Mouse (Mus musculus): Measurements from ENCODE around the gene Fbxl13. TPM values are rescaled to one million over a fixed set of nuclear protein-coding genes. Genes with fewer than 3 reads are reported as not detected.

The Fbxl13 gene
- total and polyA plus RNA-seq, 3 experiments, result 0.14 to 0.30 (median 0.19) TPM

DNA sequence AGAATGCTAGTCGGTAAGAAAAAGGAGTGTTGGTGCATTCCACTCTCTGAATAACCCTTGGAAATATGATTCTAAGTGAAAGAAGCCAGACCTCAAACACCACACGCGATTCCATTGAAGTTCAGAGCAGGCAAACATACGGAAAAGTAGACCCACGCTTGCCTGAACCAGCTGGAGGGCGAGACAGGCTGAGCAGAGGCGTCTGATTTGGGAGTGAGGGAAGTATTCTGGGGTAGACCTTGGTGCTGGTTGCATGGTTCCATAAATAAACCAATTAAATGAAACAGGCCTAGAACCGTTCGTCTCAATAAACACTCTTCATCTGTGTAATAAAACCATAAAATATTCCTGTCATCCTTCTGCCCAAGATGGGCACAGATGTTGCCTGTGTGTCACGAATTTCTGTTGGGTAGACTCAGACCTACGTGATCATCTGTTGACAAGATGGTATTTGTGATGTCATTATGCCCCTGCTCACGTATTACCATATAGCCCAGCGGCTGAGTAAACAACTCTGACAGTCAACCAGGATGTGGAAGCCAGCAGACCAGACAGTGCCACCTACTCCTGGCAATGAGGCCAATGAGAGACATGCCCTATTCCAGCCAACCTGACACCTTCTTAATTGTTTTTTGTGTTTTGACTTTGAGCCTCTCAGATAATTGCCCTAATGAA is 142.4 kb downstream of the Fbxl13 start:
- Histone ChIP-seq H3K9me3 (replicated peaks; ENCODE audit: low read length) (no peaks in the 10 kb centered on the region), H3K4me3 (replicated peaks in 1 of 3; ENCODE audit: low read depth in 2 of 3, low read length in 2 of 3, poor library complexity in 1 of 3) (no peak overlapping the region), H3K36me3 (replicated peaks in 1 of 2; ENCODE audit: control insufficient read depth in 1 of 2, insufficient read depth in 1 of 2, low read length in 1 of 2) (no peaks in the 10 kb centered on the region), H3K27me3 (replicated peaks) (no peaks in the 10 kb centered on the region), H3K27ac (ENCODE audit: insufficient read depth, low read depth) (no peak overlapping the region), H3K4me1 (ENCODE audit: control insufficient read depth in 1 of 2, insufficient read depth in 2 of 2) (peaks cover 9 to 30% of the 10 kb centered on the region in 2 experiments), H3K9ac (ENCODE audit: insufficient read depth, low read depth) (no peak overlapping the region), H3K79me2 (replicated peaks; ENCODE audit: control insufficient read depth, extremely low read depth, insufficient read depth, poor library complexity, severe bottlenecking) (no peaks in the 10 kb centered on the region), H3K4me2 (ENCODE audit: insufficient read depth, low read depth, poor library complexity, severe bottlenecking) (no peak overlapping the region)
- in situ Hi-C loops (cut with MboI; ENCODE audit: low pct_ligation_motif_present, low pct_unique_long_range_greater_than_20kb, low sequenced_read_pairs) (no loop called here), dilution Hi-C loops (cut with MboI; ENCODE audit: extremely low pct_ligation_motif_present, extremely low pct_unique_long_range_greater_than_20kb, low sequenced_read_pairs) (no loop called here)
- DNase-seq (ENCODE audit: extremely low read depth), result no peak
- TF ChIP-seq CHD2 (IDR thresholded peaks at IDR 0.05; ENCODE audit: low read length), result no peak

DNA sequence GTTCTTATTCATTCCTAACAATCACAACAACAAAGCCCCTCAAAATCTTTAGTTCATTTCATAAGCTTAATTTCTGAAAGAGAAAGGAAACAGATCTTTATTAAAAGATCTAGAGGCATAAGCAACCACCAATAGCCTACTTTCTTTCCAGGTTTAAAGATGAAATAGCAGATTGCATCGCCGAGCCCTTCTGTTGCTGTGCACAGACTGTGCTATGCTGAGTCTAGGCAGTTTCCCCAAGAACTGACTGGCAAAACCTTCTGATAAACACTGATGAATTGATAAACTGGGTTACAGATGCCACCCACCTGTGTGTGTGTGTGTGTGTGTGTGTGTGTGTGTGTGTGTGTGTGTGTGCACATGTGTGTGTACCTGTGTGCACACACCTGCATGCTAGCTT is 144.5 kb downstream of the Fbxl13 start:
- no peaks in the 10 kb centered on the region for H3K36me3 ChIP-seq (replicated peaks in 1 of 2; ENCODE audit: control insufficient read depth in 1 of 2, insufficient read depth in 1 of 2, low read length in 1 of 2)
- TF ChIP-seq MAFK (IDR thresholded peaks at IDR 0.05; ENCODE audit: insufficient replicate concordance, low read length) (no peak), CTCF (conservative IDR thresholded peaks at IDR 0.05 in 1 of 2, IDR thresholded peaks at IDR 0.05 in 1 of 2; ENCODE audit: low read depth in 2 of 2, low read length in 2 of 2) (no peak), ZMIZ1 (IDR thresholded peaks at IDR 0.05; ENCODE audit: low read depth, low read length) (no peak), USF2 (conservative IDR thresholded peaks at IDR 0.05; ENCODE audit: low read depth, low read length) (no peak), POLR2A (IDR thresholded peaks at IDR 0.05; ENCODE audit: low read depth, low read length) (no peak), JUN (IDR thresholded peaks at IDR 0.05; ENCODE audit: insufficient read depth, low read depth, low read length) (no peak), MXI1 (IDR thresholded peaks at IDR 0.05; ENCODE audit: low read depth, low read length) (no peak), MAZ (IDR thresholded peaks at IDR 0.05; ENCODE audit: low read depth, low read length) (no peak), CHD2 (IDR thresholded peaks at IDR 0.05; ENCODE audit: low read length) (no peak), NRF1 (IDR thresholded peaks at IDR 0.05; ENCODE audit: low read depth, low read length) (no peak), RCOR1 (conservative IDR thresholded peaks at IDR 0.05; ENCODE audit: low read depth, low read length) (no peak), MYC (IDR thresholded peaks at IDR 0.05; ENCODE audit: low read depth, low read length) (no peak), ETS1 (conservative IDR thresholded peaks at IDR 0.05; ENCODE audit: low read depth, low read length) (no peak)
- DNase-seq (ENCODE audit: extremely low read depth), result no peak
- no peak overlapping the region for H3K4me2 ChIP-seq (ENCODE audit: insufficient read depth, low read depth, poor library complexity, severe bottlenecking)
- no peaks in the 10 kb centered on the region for H3K9me3 ChIP-seq (replicated peaks; ENCODE audit: low read length)
- H3K9ac ChIP-seq (ENCODE audit: insufficient read depth, low read depth), result no peak overlapping the region
- no peak overlapping the region for H3K27ac ChIP-seq (ENCODE audit: insufficient read depth, low read depth)
- no peak overlapping the region for H3K4me3 ChIP-seq (replicated peaks in 1 of 3; ENCODE audit: low read depth in 2 of 3, low read length in 2 of 3, poor library complexity in 1 of 3)
- H3K79me2 ChIP-seq (replicated peaks; ENCODE audit: control insufficient read depth, extremely low read depth, insufficient read depth, poor library complexity, severe bottlenecking), result no peaks in the 10 kb centered on the region
- no peaks in the 10 kb centered on the region for H3K27me3 ChIP-seq (replicated peaks)
- dilution Hi-C loops (cut with MboI; ENCODE audit: extremely low pct_ligation_motif_present, extremely low pct_unique_long_range_greater_than_20kb, low sequenced_read_pairs) (no loop called here), in situ Hi-C loops (cut with MboI; ENCODE audit: low pct_ligation_motif_present, low pct_unique_long_range_greater_than_20kb, low sequenced_read_pairs) (no loop called here)
- H3K4me1 ChIP-seq (ENCODE audit: control insufficient read depth in 1 of 2, insufficient read depth in 2 of 2), result peaks cover 9 to 28% of the 10 kb centered on the region in 2 experiments

DNA sequence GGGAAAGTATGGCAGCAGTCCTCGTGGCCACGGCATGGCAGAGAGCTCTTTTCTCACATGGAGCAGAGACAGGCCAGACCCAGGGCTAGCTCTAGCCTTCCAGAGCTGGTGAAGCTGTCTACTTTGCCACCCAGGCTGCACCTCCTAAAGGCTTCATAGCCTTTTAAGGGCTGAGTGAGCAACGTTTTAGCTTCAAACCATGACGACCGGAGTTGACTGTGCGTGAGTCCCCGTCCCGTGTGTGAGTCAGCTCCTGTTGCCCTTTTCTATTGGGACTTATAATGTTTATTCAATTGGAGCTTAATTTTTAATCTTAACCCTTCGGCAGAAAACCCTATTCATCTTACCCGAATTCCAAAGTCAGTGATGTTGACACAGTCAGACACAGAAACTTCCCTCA is 145.3 kb downstream of the Fbxl13 start:
- H3K27me3 ChIP-seq (replicated peaks), result no peaks in the 10 kb centered on the region
- TF ChIP-seq EP300 (IDR thresholded peaks at IDR 0.05; ENCODE audit: low read length) (no peak), RCOR1 (conservative IDR thresholded peaks at IDR 0.05; ENCODE audit: low read depth, low read length) (no peak), MXI1 (IDR thresholded peaks at IDR 0.05; ENCODE audit: low read depth, low read length) (no peak), IRF4 (IDR thresholded peaks at IDR 0.05; ENCODE audit: low read depth, low read length) (no peak), NELFE (IDR thresholded peaks at IDR 0.05; ENCODE audit: low read depth, low read length) (no peak), ZMIZ1 (IDR thresholded peaks at IDR 0.05; ENCODE audit: low read depth, low read length) (no peak), ZKSCAN1 (IDR thresholded peaks at IDR 0.05; ENCODE audit: borderline replicate concordance, low read depth, low read length) (no peak), BHLHE40 (IDR thresholded peaks at IDR 0.05; ENCODE audit: low read depth, low read length) (no peak), SIN3A (IDR thresholded peaks at IDR 0.05; ENCODE audit: low read length) (no peak), MAZ (IDR thresholded peaks at IDR 0.05; ENCODE audit: low read depth, low read length) (no peak), ZNF384 (IDR thresholded peaks at IDR 0.05; ENCODE audit: low read depth, low read length) (no peak), CHD2 (IDR thresholded peaks at IDR 0.05; ENCODE audit: low read length) (no peak), PAX5 (IDR thresholded peaks at IDR 0.05; ENCODE audit: low read length) (no peak), TCF12 (IDR thresholded peaks at IDR 0.05; ENCODE audit: low read depth, low read length) (no peak), NRF1 (IDR thresholded peaks at IDR 0.05; ENCODE audit: low read depth, low read length) (no peak), CHD1 (IDR thresholded peaks at IDR 0.05; ENCODE audit: low read depth, low read length) (no peak), RAD21 (IDR thresholded peaks at IDR 0.05; ENCODE audit: low read depth, low read length) (no peak)
- no peak overlapping the region for H3K27ac ChIP-seq (ENCODE audit: insufficient read depth, low read depth)
- no peak overlapping the region for H3K4me2 ChIP-seq (ENCODE audit: insufficient read depth, low read depth, poor library complexity, severe bottlenecking)
- peaks cover 6 to 20% of the 10 kb centered on the region in 2 experiments for H3K4me1 ChIP-seq (ENCODE audit: control insufficient read depth in 1 of 2, insufficient read depth in 2 of 2)
- H3K36me3 ChIP-seq (replicated peaks in 1 of 2; ENCODE audit: control insufficient read depth in 1 of 2, insufficient read depth in 1 of 2, low read length in 1 of 2), result no peaks in the 10 kb centered on the region
- no peak overlapping the region for H3K9ac ChIP-seq (ENCODE audit: insufficient read depth, low read depth)
- H3K4me3 ChIP-seq (replicated peaks in 1 of 3; ENCODE audit: low read depth in 2 of 3, low read length in 2 of 3, poor library complexity in 1 of 3), result no peak overlapping the region
- H3K9me3 ChIP-seq (replicated peaks; ENCODE audit: low read length), result no peaks in the 10 kb centered on the region
- no peak for DNase-seq (ENCODE audit: extremely low read depth)
- in situ Hi-C loops (cut with MboI; ENCODE audit: low pct_ligation_motif_present, low pct_unique_long_range_greater_than_20kb, low sequenced_read_pairs) (no loop called here), dilution Hi-C loops (cut with MboI; ENCODE audit: extremely low pct_ligation_motif_present, extremely low pct_unique_long_range_greater_than_20kb, low sequenced_read_pairs) (no loop called here)
- no peaks in the 10 kb centered on the region for H3K79me2 ChIP-seq (replicated peaks; ENCODE audit: control insufficient read depth, extremely low read depth, insufficient read depth, poor library complexity, severe bottlenecking)

Data from CH12.LX (cell line).